Mouse (Mus musculus): ENCODE data around the gene Slc37a4. TPM values are rescaled to one million over a fixed set of nuclear protein-coding genes. Genes with fewer than 3 reads are reported as not detected.

Slc37a4 gene
- polyA plus RNA-seq, 1 experiment: 19.2 TPM

DNA sequence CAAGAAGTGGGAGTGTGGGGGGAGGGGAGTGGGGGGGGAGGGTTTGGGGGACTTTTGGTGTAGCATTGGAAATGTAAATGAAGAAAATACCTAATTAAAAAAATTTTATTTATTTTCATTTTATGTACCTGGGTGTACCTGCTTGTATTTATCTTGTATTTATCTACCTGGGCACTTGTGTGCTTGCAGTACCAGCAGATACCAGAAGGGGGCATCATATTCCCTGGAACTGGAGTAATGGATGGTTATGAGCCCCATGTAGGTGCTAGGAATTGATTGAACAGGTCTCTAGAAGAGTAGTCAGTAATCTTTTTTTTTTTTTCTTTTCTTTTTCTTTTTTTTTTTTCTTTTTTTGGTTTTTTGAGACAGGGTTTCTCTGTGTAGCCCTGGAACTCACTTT is 53.7 kb downstream of the Slc37a4 start:
- no peak overlapping the region for H3K27ac ChIP-seq (replicated peaks; ENCODE audit: low read depth, low read length)
- no peaks in the 10 kb centered on the region for H3K4me1 ChIP-seq (ENCODE audit: control insufficient read depth, insufficient read depth, insufficient read length, low read length)
- no peak overlapping the region for H3K4me3 ChIP-seq (ENCODE audit: insufficient read depth, low read depth, low read length)

Other genes with a start within 250 kb of the Slc37a4 start
- gene Cbl, start 162.8 kb upstream of the Slc37a4 start, polyA plus RNA-seq (2012; ENCODE audit: insufficient read depth, insufficient read length, missing spikeins): 10.8 and 11.6 TPM in 2 replicates
- gene Ccdc153, start 156.2 kb upstream of the Slc37a4 start, polyA plus RNA-seq (2012; ENCODE audit: insufficient read depth, insufficient read length, missing spikeins): not detected in 2 replicates
- gene Pdzd3, start 145.4 kb upstream of the Slc37a4 start, polyA plus RNA-seq (2012; ENCODE audit: insufficient read depth, insufficient read length, missing spikeins): not detected in 2 replicates
- gene Nlrx1, start 128.3 kb upstream of the Slc37a4 start, polyA plus RNA-seq (2012; ENCODE audit: insufficient read depth, insufficient read length, missing spikeins): 8.7 and 8.8 TPM in 2 replicates
- 0.36 TPM in 1 of 2 replicates, not detected in the other for gene Abcg4, start 108.2 kb upstream of the Slc37a4 start, polyA plus RNA-seq (2012; ENCODE audit: insufficient read depth, insufficient read length, missing spikeins)
- gene Hinfp, start 91.2 kb upstream of the Slc37a4 start, polyA plus RNA-seq (2012; ENCODE audit: insufficient read depth, insufficient read length, missing spikeins): 4.7 and 5.1 TPM in 2 replicates
- 9.7 and 11.8 TPM in 2 replicates for gene C2cd2l, start 76.6 kb upstream of the Slc37a4 start, polyA plus RNA-seq (2012; ENCODE audit: insufficient read depth, insufficient read length, missing spikeins)
- 14.6 and 17.9 TPM in 2 replicates for gene Dpagt1, start 70.8 kb upstream of the Slc37a4 start, polyA plus RNA-seq (2012; ENCODE audit: insufficient read depth, insufficient read length, missing spikeins)
- 2.9 and 4.8 TPM in 2 replicates for gene H2afx, start 62.2 kb upstream of the Slc37a4 start, polyA plus RNA-seq (2012; ENCODE audit: insufficient read depth, insufficient read length, missing spikeins)
- gene Hmbs, start 52.6 kb upstream of the Slc37a4 start, polyA plus RNA-seq (2012; ENCODE audit: insufficient read depth, insufficient read length, missing spikeins): 58.0 and 61.8 TPM in 2 replicates
- gene Vps11, start 35.2 kb upstream of the Slc37a4 start, polyA plus RNA-seq (2012; ENCODE audit: insufficient read depth, insufficient read length, missing spikeins): 19.2 and 25.3 TPM in 2 replicates
- gene Hyou1, start 17.4 kb upstream of the Slc37a4 start, polyA plus RNA-seq (2012; ENCODE audit: insufficient read depth, insufficient read length, missing spikeins): 30.8 and 42.2 TPM in 2 replicates
- gene Rps25, start 10.3 kb downstream of the Slc37a4 start, polyA plus RNA-seq (2012; ENCODE audit: insufficient read depth, insufficient read length, missing spikeins): 1,821 and 1,946 TPM in 2 replicates
- gene Trappc4, start 10.7 kb downstream of the Slc37a4 start, polyA plus RNA-seq (2012; ENCODE audit: insufficient read depth, insufficient read length, missing spikeins): 112 and 145 TPM in 2 replicates
- gene Ccdc84, start 21.7 kb downstream of the Slc37a4 start, polyA plus RNA-seq (2012; ENCODE audit: insufficient read depth, insufficient read length, missing spikeins): 7.3 and 11.1 TPM in 2 replicates
- not detected in 2 replicates for gene Foxr1, start 44.3 kb downstream of the Slc37a4 start, polyA plus RNA-seq (2012; ENCODE audit: insufficient read depth, insufficient read length, missing spikeins)
- not detected in 2 replicates for gene Upk2, start 58.1 kb downstream of the Slc37a4 start, polyA plus RNA-seq (2012; ENCODE audit: insufficient read depth, insufficient read length, missing spikeins)
- gene Bcl9l, start 86.0 kb downstream of the Slc37a4 start, polyA plus RNA-seq (2012; ENCODE audit: insufficient read depth, insufficient read length, missing spikeins): 19.2 and 24.4 TPM in 2 replicates
- gene Cxcr5, start 165.0 kb downstream of the Slc37a4 start, polyA plus RNA-seq (2012; ENCODE audit: insufficient read depth, insufficient read length, missing spikeins): not detected in 2 replicates
- 56.9 and 60.7 TPM in 2 replicates for gene Ddx6, start 208.0 kb downstream of the Slc37a4 start, polyA plus RNA-seq (2012; ENCODE audit: insufficient read depth, insufficient read length, missing spikeins)

Measured in brown adipose tissue, adult 24 weeks (tissue).